In genomic region chr5:123640181-123640580, GRCm38 (mm10) we compare ENCODE assay signal across 18 mouse cellular contexts.
"Had no signal": no experiment of that assay in that cellular context is flagged by ENCODE, and none has a peak within 500 bp of the region (broad histone marks: within the 10 kb centered on the region; RNA-seq: fewer than 3 reads in every experiment).

No protein-coding gene starts in this region.

- H3K4me2 ChIP-seq: liver, embryonic 13.5 days; lung, embryonic 15.5 days; midbrain, embryonic 12.5 days; stomach, embryonic 15.5 days had no signal

- H3K9ac ChIP-seq: liver, embryonic 13.5 days; liver, postnatal 0 days; lung, embryonic 15.5 days; midbrain, embryonic 12.5 days; stomach, embryonic 15.5 days had no signal

- H3K4me1 ChIP-seq: midbrain, embryonic 12.5 days; stomach, embryonic 15.5 days had no signal

- H3K9me3 ChIP-seq: liver, embryonic 13.5 days; lung, embryonic 15.5 days; megakaryocyte, embryonic 14.5 days; midbrain, embryonic 12.5 days; stomach, embryonic 15.5 days had no signal

- H3K4me3 ChIP-seq: liver, embryonic 13.5 days; lung, embryonic 15.5 days; megakaryocyte, embryonic 14.5 days; midbrain, embryonic 12.5 days; stomach, embryonic 15.5 days had no signal

- H3K27ac ChIP-seq: liver, embryonic 13.5 days; macrophage; midbrain, embryonic 12.5 days; stomach, embryonic 15.5 days had no signal

- DNase-seq: kidney, adult 18-20 months; kidney, postnatal 10 days; kidney, postnatal 4 days; liver; liver, embryonic 13.5 days; liver, postnatal 0 days; lung, postnatal 14 days; retina, postnatal 1 day; right cerebral cortex, postnatal 4 days; spleen, adult 18-20 months; thymus, adult 2 months; thymus, postnatal 25 days had no signal

- H3K27me3 ChIP-seq: liver, embryonic 13.5 days; lung, embryonic 15.5 days; megakaryocyte, embryonic 14.5 days; midbrain, embryonic 12.5 days; stomach, embryonic 15.5 days had no signal

- ATAC-seq: liver, postnatal 0 days; midbrain, embryonic 16.5 days had no signal
